Mouse (Mus musculus) limb, embryonic 11.5 days (tissue): ENCODE results near the gene Ybx1. TPM values are rescaled to one million over a fixed set of nuclear protein-coding genes. Genes with fewer than 3 reads are reported as not detected.

ENCODE experiments used
- ATAC-seq: fragments of 200-750 bp; cut with Nextera tagmentation; 2 replicates; pipeline ENCODE4 v1.8.0; 2017; ENCODE audit warnings: low read depth; ENCODE audit not compliant: insufficient number of reproducible peaks, low FRiP score, low TSS enrichment
- DNase-seq: peaks from one replicate; pipeline ENCODE4 v3.0.0-alpha.2; 2015; ENCODE audit warnings: low spot score
- H3K27ac ChIP-seq: fragments of 300-500 bp; sonication (generic); replicated peaks from 2 replicates; pipeline ENCODE4 v1.5.1; 2014; ENCODE audit warnings: low read depth, mild to moderate bottlenecking, low read length
- H3K27me3 ChIP-seq: fragments of 300-500 bp; sonication (generic); 2 replicates; pipeline ENCODE4 v1.6.1; 2014; ENCODE audit warnings: mild to moderate bottlenecking, low read length, mixed read lengths; ENCODE audit not compliant: control insufficient read depth, insufficient read depth
- H3K36me3 ChIP-seq: fragments of 300-500 bp; sonication (generic); 2 replicates; pipeline ENCODE4 v1.6.1; 2014; ENCODE audit warnings: mild to moderate bottlenecking, low read length, moderate library complexity, mixed read lengths; ENCODE audit not compliant: control insufficient read depth, insufficient read depth
- H3K4me1 ChIP-seq: fragments of 300-500 bp; sonication (generic); 2 replicates; pipeline ENCODE4 v1.6.1; 2014; ENCODE audit warnings: low read length, mixed read lengths; ENCODE audit not compliant: control insufficient read depth, insufficient read depth
- H3K4me2 ChIP-seq: fragments of 300-500 bp; sonication (generic); 2 replicates; pipeline ENCODE4 v1.6.1; 2014; ENCODE audit warnings: low read depth, mild to moderate bottlenecking, moderate library complexity; ENCODE audit not compliant: severe bottlenecking
- H3K4me3 ChIP-seq: fragments of 300-500 bp; sonication (generic); 2 replicates; pipeline ENCODE4 v1.5.1; 2014; ENCODE audit warnings: low read depth, low read length
- H3K9ac ChIP-seq: fragments of 300-500 bp; sonication (generic); 2 replicates; pipeline ENCODE4 v1.6.1; 2014; ENCODE audit warnings: mild to moderate bottlenecking, low read length
- H3K9me3 ChIP-seq: fragments of 300-500 bp; sonication (generic); 2 replicates; pipeline ENCODE4 v1.6.1; 2016; ENCODE audit warnings: low read length; ENCODE audit not compliant: control insufficient read depth
- whole genome bisulfite sequencing: fragments of 180-500 bp; shearing (Covaris S2); extraction: QIAGEN DNeasy Blood & Tissue Kit; methylation state at CpG from one replicate; pipeline ENCODE4 v1.1.7; 2014; 5-methylcytosine and 5-hydroxymethylcytosine counted together
- polyA plus RNA-seq: library from polyadenylated mRNA; unstranded; fragments of >200 nt; fragmentation: Nextera tagmentation; extraction: Ambion mirVana; gene quantifications from 2 replicates; pipeline ENCODE4 v1.2.1, GENCODE M21; 2014

Ybx1 gene
- polyA plus RNA-seq, 1 experiment from 2014 or later, result 1,145 TPM

GRCm38 (mm10) chr4:119261087-119261713 lies 33.2 kb downstream of the Ybx1 start:
- no peak for DNase-seq

DNA sequence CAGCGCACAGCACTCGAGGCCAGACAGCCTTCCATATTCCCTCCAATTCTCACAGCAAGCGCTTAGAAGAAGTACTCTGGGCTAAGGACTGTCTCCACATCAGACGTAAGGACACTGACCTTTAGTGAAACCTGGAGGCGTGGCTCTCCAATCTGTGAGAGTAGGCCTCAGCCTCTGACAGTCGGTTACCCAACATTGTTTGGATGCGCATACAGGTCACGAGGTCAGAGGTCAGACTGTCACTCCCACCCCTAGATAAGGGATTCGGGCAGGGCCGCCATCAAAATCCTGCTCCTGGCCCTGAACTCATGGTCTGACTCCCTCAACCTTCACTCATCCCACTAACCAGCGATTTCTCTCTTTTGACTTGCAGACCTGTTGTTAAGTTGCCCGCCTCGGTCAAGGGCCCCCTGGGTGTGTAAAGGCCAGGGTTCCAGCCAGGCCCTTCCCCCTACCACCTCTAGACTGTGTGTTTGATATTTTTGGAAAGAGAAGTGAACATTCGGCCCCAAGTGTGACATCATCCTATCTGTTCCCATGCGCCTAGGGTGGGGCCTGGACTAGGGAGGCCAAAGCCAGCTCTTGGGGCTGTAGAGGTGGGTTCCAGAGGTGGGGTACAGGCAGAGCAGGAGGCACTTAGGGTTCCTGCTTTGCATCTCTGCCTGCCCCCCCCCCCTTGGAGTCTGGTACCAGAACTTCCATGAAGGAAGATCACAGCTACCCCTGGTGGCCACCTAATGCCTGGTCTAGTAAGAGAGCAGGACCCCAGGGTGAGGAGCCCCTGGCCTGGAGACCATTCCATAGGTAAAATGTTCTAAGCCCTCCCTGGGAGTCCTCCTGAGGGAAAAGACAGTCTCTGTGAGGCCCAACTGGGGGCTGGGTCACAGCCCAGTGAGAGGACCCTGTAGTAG lies 34.8 kb downstream of the Ybx1 start:
- no peak for DNase-seq
- no peak overlapping the region for H3K4me3 ChIP-seq
- H3K27ac ChIP-seq, result no peak overlapping the region
- H3K9me3 ChIP-seq, result no peaks in the 10 kb centered on the region
- 79% methylated on average over 15 of the region's 15 CpGs for WGBS
- peaks cover 2% of the 10 kb centered on the region; the same call in 1 of the 2 replicates for H3K4me1 ChIP-seq
- H3K9ac ChIP-seq, result no peak overlapping the region
- no peaks in the 10 kb centered on the region for H3K27me3 ChIP-seq
- no peak overlapping the region for H3K4me2 ChIP-seq
- no peaks in the 10 kb centered on the region for H3K36me3 ChIP-seq
- no peak for ATAC-seq

More at GRCm38 (mm10) chr4:119261087-119261713, 33.2 kb downstream of the Ybx1 start:
- no peaks in the 10 kb centered on the region for H3K27me3 ChIP-seq
- no peaks in the 10 kb centered on the region for H3K36me3 ChIP-seq
- 0 out of 2 replicates have a peak overlapping the region, but pooled peaks have one; percentile 4 for H3K9ac ChIP-seq
- no peak overlapping the region for H3K4me2 ChIP-seq
- ATAC-seq, result no peak
- peaks cover 2% of the 10 kb centered on the region; the same call in 1 of the 2 replicates for H3K4me1 ChIP-seq
- no peaks in the 10 kb centered on the region for H3K9me3 ChIP-seq
- 54% methylated on average over 7 of the region's 7 CpGs for WGBS
- H3K27ac ChIP-seq, result no peak overlapping the region
- H3K4me3 ChIP-seq, result no peak overlapping the region

DNA sequence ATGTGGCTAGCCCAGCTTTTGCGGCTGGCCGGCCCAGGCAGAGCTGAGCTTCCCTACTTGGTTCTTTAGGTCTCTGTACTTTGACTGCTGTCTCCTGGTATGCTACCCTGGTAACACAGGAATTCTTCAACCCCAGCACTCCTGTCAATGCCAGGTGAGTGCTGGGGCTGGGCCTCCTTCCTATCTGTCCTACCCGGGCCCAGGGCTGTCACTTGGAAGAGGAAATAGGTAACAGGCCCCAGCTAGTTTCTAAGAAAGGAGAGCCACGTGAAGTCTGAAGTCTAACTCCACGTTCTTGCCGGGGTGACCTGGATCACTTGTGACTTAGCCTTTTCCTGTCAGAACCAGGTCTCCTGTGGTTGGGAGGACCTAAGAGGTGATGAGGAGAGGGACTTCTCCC lies 37.3 kb downstream of the Ybx1 start:
- Histone ChIP-seq H3K36me3 (no peaks in the 10 kb centered on the region), H3K27ac (no peak overlapping the region), H3K9ac (no peak overlapping the region), H3K9me3 (no peaks in the 10 kb centered on the region), H3K4me2 (no peak overlapping the region), H3K4me3 (no peak overlapping the region), H3K27me3 (no peaks in the 10 kb centered on the region), H3K4me1 (peaks cover 11% of the 10 kb centered on the region)
- no peak for ATAC-seq
- WGBS, result 81% methylated on average over 6 of the region's 6 CpGs
- no peak for DNase-seq

- H3K27me3 ChIP-seq, result no peaks in the 10 kb centered on the region
- no peaks in the 10 kb centered on the region for H3K36me3 ChIP-seq
- H3K9ac ChIP-seq, result no peak within 1 kb of the TSS
These were observed 39.1 kb downstream of the Ybx1 start, which contains the start of gene Cldn19 for GRCm38 (mm10) chr4:119255351-119255750. Gene Cldn19, plus strand, starts transcription at chr4:119255414.

GRCm38 (mm10) chr4:119254012-119254618 lies 40.3 kb downstream of the Ybx1 start:
- DNase-seq, result no peak
- Histone ChIP-seq H3K27me3 (no peaks in the 10 kb centered on the region), H3K4me2 (no peak overlapping the region), H3K9me3 (no peaks in the 10 kb centered on the region), H3K4me1 (peaks cover 9% of the 10 kb centered on the region), H3K27ac (no peak overlapping the region), H3K36me3 (no peaks in the 10 kb centered on the region), H3K9ac (no peak overlapping the region), H3K4me3 (no peak overlapping the region)
- WGBS, result 37% methylated on average over 9 of the region's 9 CpGs
- ATAC-seq, result no peak

More at GRCm38 (mm10) chr4:119255351-119255750, 39.1 kb downstream of the Ybx1 start, which contains the start of gene Cldn19:
- H3K4me3 ChIP-seq, result no peak within 1 kb of the TSS
- no peak within 1 kb of the TSS for H3K4me2 ChIP-seq
- H3K27ac ChIP-seq, result no peak within 1 kb of the TSS
- no peak for DNase-seq
- WGBS, result 77% methylated on average over 12 of the region's 12 CpGs
- H3K9me3 ChIP-seq, result no peaks in the 10 kb centered on the region
- H3K4me1 ChIP-seq, result peaks cover 9% of the 10 kb centered on the region
- ATAC-seq, result no peak

GRCm38 (mm10) chr4:119252025-119252808 lies 42.2 kb downstream of the Ybx1 start:
- peaks cover 9% of the 10 kb centered on the region for H3K4me1 ChIP-seq
- no peak overlapping the region for H3K4me2 ChIP-seq
- no peak overlapping the region for H3K9ac ChIP-seq
- ATAC-seq (no peak), DNase-seq (no peak)
- WGBS, result 57% methylated on average over 7 of the region's 7 CpGs
- H3K27me3 ChIP-seq, result no peaks in the 10 kb centered on the region
- H3K4me3 ChIP-seq, result no peak overlapping the region
- no peak overlapping the region for H3K27ac ChIP-seq
- no peaks in the 10 kb centered on the region for H3K9me3 ChIP-seq
- peaks cover 4% of the 10 kb centered on the region; the same call in 1 of the 2 replicates for H3K36me3 ChIP-seq

- Histone ChIP-seq H3K36me3 (peaks cover 6% of the 10 kb centered on the region; the same call in 1 of the 2 replicates), H3K27me3 (no peaks in the 10 kb centered on the region), H3K9me3 (no peaks in the 10 kb centered on the region), H3K9ac (no peak overlapping the region), H3K27ac (no peak overlapping the region), H3K4me2 (no peak overlapping the region), H3K4me3 (no peak overlapping the region), H3K4me1 (no peaks in the 10 kb centered on the region)
- 91% methylated on average over 11 of the region's 11 CpGs for WGBS
- DNase-seq (no peak), ATAC-seq (no peak)
These were observed 45.9 kb downstream of the Ybx1 start for GRCm38 (mm10) chr4:119248407-119248965.
